Mouse (Mus musculus) adrenal gland, postnatal 25 days (tissue): ENCODE measurements around the gene Tspyl4. TPM values are rescaled to one million over a fixed set of nuclear protein-coding genes. Genes with fewer than 3 reads are reported as not detected.
"Not testable (repeated sequence)": the region's sequence is repeated elsewhere in the genome, so short reads cannot be mapped to it uniquely, and the experiment has no call there.

Source experiments
- DNase-seq: peaks from one replicate; pipeline ENCODE4 v3.0.0; 2021; ENCODE audit warnings: mixed read lengths
- long read RNA-seq: library from polyadenylated mRNA; stranded (forward); transcript quantifications from one replicate; pipeline ENCODE4 v2.0.0, GENCODE M21; 2021
- total RNA-seq: library from RNA; stranded (reverse); gene quantifications from 2 replicates; pipeline ENCODE4 v1.2.3, GENCODE M21; 2021

Tspyl4 gene
- 13.6 and 15.0 TPM in 2 replicates for total RNA-seq
- long read RNA-seq, partial matches to known transcripts: 0 of 4 reads
- long read RNA-seq, other reads (novel, unspliced or antisense): 1 of 4 reads

GRCm38 (mm10) chr10:34297299-34297979 is at the start of gene Tspyl4:
Tspyl4 (plus strand) TSS chr10:34297442.
- DNase-seq: peak; percentile 89

GRCm38 (mm10) chr10:34247757-34248156 is 49.5 kb upstream of the Tspyl4 start:
- no peak for DNase-seq

- no peak for DNase-seq
These were observed 47.6 kb upstream of the Tspyl4 start for GRCm38 (mm10) chr10:34249594-34249993.

GRCm38 (mm10) chr10:34252833-34253232 is 44.4 kb upstream of the Tspyl4 start:
- DNase-seq: not testable (repeated sequence)

GRCm38 (mm10) chr10:34265106-34265505 is 32.1 kb upstream of the Tspyl4 start:
- DNase-seq: no peak

GRCm38 (mm10) chr10:34267312-34268070 is 29.8 kb upstream of the Tspyl4 start:
- no peak for DNase-seq

- no peak for DNase-seq
These were observed 25.6 kb upstream of the Tspyl4 start for GRCm38 (mm10) chr10:34271681-34272080.

GRCm38 (mm10) chr10:34280591-34281175 is 16.6 kb upstream of the Tspyl4 start:
- DNase-seq: no peak

- no peak for DNase-seq
These were observed 15.9 kb upstream of the Tspyl4 start for GRCm38 (mm10) chr10:34281211-34281961.

- peak; percentile 98 for DNase-seq
These were observed 15.3 kb upstream of the Tspyl4 start, which contains the start of gene Tspyl1 for GRCm38 (mm10) chr10:34281962-34282388. Tspyl1 (plus strand) TSS chr10:34282190.

- peak; percentile 62 for DNase-seq
These were observed 14.6 kb upstream of the Tspyl4 start for GRCm38 (mm10) chr10:34282420-34283238.

- DNase-seq: no peak
These were observed 337 bp upstream of the Tspyl4 start for GRCm38 (mm10) chr10:34296911-34297298.

GRCm38 (mm10) chr10:34297980-34298753 is 925 bp downstream of the Tspyl4 start:
- no peak for DNase-seq

- DNase-seq: no peak
These were observed 3.1 kb downstream of the Tspyl4 start for GRCm38 (mm10) chr10:34300368-34300767.

- DNase-seq: no peak
These were observed 9.8 kb downstream of the Tspyl4 start for GRCm38 (mm10) chr10:34307070-34307469.

GRCm38 (mm10) chr10:34309915-34310685 is 12.9 kb downstream of the Tspyl4 start:
- DNase-seq: no peak

GRCm38 (mm10) chr10:34312536-34312935 is 15.3 kb downstream of the Tspyl4 start:
- DNase-seq: no peak

- no peak for DNase-seq
These were observed 19.5 kb downstream of the Tspyl4 start for GRCm38 (mm10) chr10:34316571-34317216.

GRCm38 (mm10) chr10:34317217-34317606 is 20.0 kb downstream of the Tspyl4 start:
- DNase-seq: no peak
